Mouse (Mus musculus): ENCODE data around the gene Auh.

DNA sequence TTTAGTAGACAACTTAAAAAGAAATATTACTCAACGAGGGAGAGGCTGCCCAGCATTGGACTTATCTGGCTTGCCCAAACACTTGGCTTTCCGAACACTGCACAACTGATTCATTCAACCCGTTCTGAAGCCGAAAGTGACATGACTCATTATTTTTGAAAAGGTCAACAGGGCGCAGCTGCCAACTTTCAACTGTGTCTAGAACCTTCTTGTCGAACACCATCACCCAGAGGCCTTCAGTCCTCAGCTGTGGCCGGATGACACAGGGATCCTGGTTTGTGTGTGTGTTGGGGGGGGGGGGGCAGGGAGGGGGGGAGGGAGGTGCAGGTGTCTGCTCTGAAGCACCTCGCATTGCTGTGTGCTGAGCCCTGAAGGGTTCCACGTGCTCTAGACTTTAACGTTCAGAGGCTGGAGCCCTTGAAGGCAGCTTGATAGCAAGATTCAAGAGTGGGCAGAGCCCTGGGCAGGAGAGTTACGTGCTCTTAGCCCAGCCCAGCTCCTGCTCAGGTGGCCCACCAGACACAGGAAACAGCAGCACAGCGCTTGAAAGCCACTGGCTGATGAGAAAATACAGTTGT is 100.4 kb downstream of the Auh start:
- no peak for TF ChIP-seq CTCF (IDR thresholded peaks at IDR 0.05; ENCODE audit: borderline replicate concordance, control insufficient read depth, extremely low read depth, insufficient read depth, low read length, poor library complexity)
- TF ChIP-seq POLR2A (IDR thresholded peaks at IDR 0.05; ENCODE audit: control insufficient read depth, extremely low read depth, insufficient read depth, low read length, poor library complexity), result no peak

Measured in thymus, adult 2 months (tissue).